Comparison of ENCODE assay signal across 22 mouse cellular contexts in genomic region chr6:11576091-11576490, GRCm38 (mm10).
DNase-seq lines count a peak whose midpoint lies in the region; ATAC-seq and TF ChIP-seq lines count a peak whose summit lies in the region.
"Had no signal": no experiment of that assay in that cellular context is flagged by ENCODE, and none has a peak within 500 bp of the region (broad histone marks: within the 10 kb centered on the region; RNA-seq: fewer than 3 reads in every experiment).

No protein-coding gene starts in this region.

- H3K4me2 ChIP-seq in midbrain, postnatal 0 days (ENCODE audit: low read depth, low read length, poor library complexity, severe bottlenecking) = no peak overlapping the region
- no peak overlapping the region for H3K4me2 ChIP-seq in midbrain, embryonic 15.5 days
- H3K4me2 ChIP-seq: limb, embryonic 15.5 days; lung, embryonic 14.5 days; midbrain, embryonic 12.5 days had no signal

- no peak for ATAC-seq in midbrain, postnatal 0 days (ENCODE audit: low FRiP score)
- no peak for ATAC-seq in midbrain, embryonic 15.5 days (replicated peaks)
- ATAC-seq: hindbrain, embryonic 16.5 days; intestine, embryonic 16.5 days had no signal

- no peak overlapping the region for H3K4me3 ChIP-seq in midbrain, postnatal 0 days (ENCODE audit: low read depth, low read length)
- H3K4me3 ChIP-seq in midbrain, embryonic 15.5 days = no peak overlapping the region
- H3K4me3 ChIP-seq: heart, embryonic 10.5 days; left cerebral cortex, adult 2 months; limb, embryonic 15.5 days; midbrain, embryonic 12.5 days had no signal

- TF ChIP-seq CTCF in midbrain, postnatal 0 days (IDR thresholded peaks at IDR 0.05) = no peak

- no peak overlapping the region for H3K27ac ChIP-seq in midbrain, postnatal 0 days (ENCODE audit: low read depth, low read length)
- no peak overlapping the region for H3K27ac ChIP-seq in midbrain, embryonic 15.5 days
- H3K27ac ChIP-seq: heart, embryonic 10.5 days; left cerebral cortex, adult 2 months; limb, embryonic 15.5 days; liver, embryonic 14.5 days; midbrain, embryonic 12.5 days had no signal

- H3K4me1 ChIP-seq in midbrain, postnatal 0 days (ENCODE audit: insufficient read depth, low read length) = no peaks in the 10 kb centered on the region
- H3K4me1 ChIP-seq in midbrain, embryonic 15.5 days = no peaks in the 10 kb centered on the region
- H3K4me1 ChIP-seq: heart, embryonic 10.5 days; limb, embryonic 15.5 days; midbrain, embryonic 12.5 days had no signal

- H3K27me3 ChIP-seq in midbrain, postnatal 0 days (ENCODE audit: insufficient read depth, low read length) = no peaks in the 10 kb centered on the region
- no peaks in the 10 kb centered on the region for H3K27me3 ChIP-seq in midbrain, embryonic 15.5 days (replicated peaks)
- H3K27me3 ChIP-seq: limb, embryonic 15.5 days; midbrain, embryonic 12.5 days had no signal

- no peak overlapping the region for H3K9ac ChIP-seq in midbrain, postnatal 0 days (replicated peaks; ENCODE audit: low read length, poor library complexity, severe bottlenecking)
- no peak overlapping the region for H3K9ac ChIP-seq in midbrain, embryonic 15.5 days
- H3K9ac ChIP-seq: limb, embryonic 15.5 days; liver, embryonic 14.5 days; lung, embryonic 14.5 days; midbrain, embryonic 12.5 days had no signal

- DNase-seq in cerebellum, postnatal 10 days = peak; percentile 64 to 66
- DNase-seq in cerebellum, postnatal 36 days = no peak
- DNase-seq in midbrain, postnatal 0 days (ENCODE audit: low spot score) = peak; percentile 40
- DNase-seq in layer of hippocampus, adult 9-10 months (ENCODE audit: low spot score) = peak; percentile 50
- DNase-seq in adrenal gland, postnatal 4 days (ENCODE audit: low spot score in 2 of 2) = no peak
- DNase-seq in urinary bladder, postnatal 4 days (ENCODE audit: low spot score in 2 of 2) = no peak
- DNase-seq: adrenal gland, postnatal 25 days; embryo, embryonic 11 days; heart, postnatal 4 days; kidney, adult 9 months; kidney, postnatal 25 days; lung, embryonic 14.5 days; right cerebral cortex, postnatal 14 days; spleen, adult 18-20 months had no signal

- no peaks in the 10 kb centered on the region for H3K9me3 ChIP-seq in midbrain, postnatal 0 days (ENCODE audit: low read length)
- no peaks in the 10 kb centered on the region for H3K9me3 ChIP-seq in midbrain, embryonic 15.5 days
- H3K9me3 ChIP-seq: heart, embryonic 10.5 days; limb, embryonic 15.5 days; midbrain, embryonic 12.5 days had no signal

- WGBS in midbrain, postnatal 0 days = 89% methylated on average over 5 of the region's 5 CpGs
- WGBS in midbrain, embryonic 15.5 days = 85% methylated on average over 5 of the region's 5 CpGs

- H3K36me3 ChIP-seq in midbrain, postnatal 0 days (ENCODE audit: insufficient read depth, low read length) = no peaks in the 10 kb centered on the region
- no peaks in the 10 kb centered on the region for H3K36me3 ChIP-seq in midbrain, embryonic 15.5 days (replicated peaks)
- H3K36me3 ChIP-seq: heart, embryonic 10.5 days; limb, embryonic 15.5 days; midbrain, embryonic 12.5 days had no signal

Comparison
In these comparisons a context has a peak if more than half of its experiments do, and no peak if none do; other contexts are left out.
1. DNase-seq: peak in cerebellum, postnatal 10 days (2 of 2), midbrain, postnatal 0 days (single experiment) and layer of hippocampus, adult 9-10 months (single experiment); none in cerebellum, postnatal 36 days (0 of 2), adrenal gland, postnatal 4 days (0 of 2) and urinary bladder, postnatal 4 days (0 of 2).